Mouse (Mus musculus) layer of hippocampus, adult 6 months (tissue): ENCODE results near the gene Bend6. TPM values are rescaled to one million over a fixed set of nuclear protein-coding genes. Genes with fewer than 3 reads are reported as not detected.

Experiments
- long read RNA-seq, 2 experiments: library from polyadenylated mRNA; unstranded; transcript quantifications; one replicate each; pipeline ENCODE4 v2.0.0; 2019 to 2020
- polyA plus RNA-seq: library from polyadenylated mRNA; unstranded; fragments of <200 nt; fragmentation: Nextera tagmentation; gene quantifications from 2 replicates; pipeline ENCODE4 v1.2.3, GENCODE M21; 2021

Gene Bend6
- 50.6 and 60.9 TPM in 2 replicates for polyA plus RNA-seq
- long read RNA-seq, experiment 1, transcript Bend6-201 (7 exons, 2,487 nt): major isoform, 95 of 129 reads
- long read RNA-seq, experiment 1, partial matches to known transcripts: 16 of 129 reads
- long read RNA-seq, experiment 1, other reads (novel, unspliced or antisense): 16 of 129 reads
- long read RNA-seq, experiment 2, transcript Bend6-201 (7 exons, 2,487 nt): major isoform, 1,064 of 1,156 reads
- long read RNA-seq, experiment 2, transcript Bend6-202 (6 exons, 2,231 nt): minor isoform, 19 of 1,156 reads
- long read RNA-seq, experiment 2, partial matches to known transcripts: 22 of 1,156 reads
- long read RNA-seq, experiment 2, other reads (novel, unspliced or antisense): 51 of 1,156 reads

DNA sequence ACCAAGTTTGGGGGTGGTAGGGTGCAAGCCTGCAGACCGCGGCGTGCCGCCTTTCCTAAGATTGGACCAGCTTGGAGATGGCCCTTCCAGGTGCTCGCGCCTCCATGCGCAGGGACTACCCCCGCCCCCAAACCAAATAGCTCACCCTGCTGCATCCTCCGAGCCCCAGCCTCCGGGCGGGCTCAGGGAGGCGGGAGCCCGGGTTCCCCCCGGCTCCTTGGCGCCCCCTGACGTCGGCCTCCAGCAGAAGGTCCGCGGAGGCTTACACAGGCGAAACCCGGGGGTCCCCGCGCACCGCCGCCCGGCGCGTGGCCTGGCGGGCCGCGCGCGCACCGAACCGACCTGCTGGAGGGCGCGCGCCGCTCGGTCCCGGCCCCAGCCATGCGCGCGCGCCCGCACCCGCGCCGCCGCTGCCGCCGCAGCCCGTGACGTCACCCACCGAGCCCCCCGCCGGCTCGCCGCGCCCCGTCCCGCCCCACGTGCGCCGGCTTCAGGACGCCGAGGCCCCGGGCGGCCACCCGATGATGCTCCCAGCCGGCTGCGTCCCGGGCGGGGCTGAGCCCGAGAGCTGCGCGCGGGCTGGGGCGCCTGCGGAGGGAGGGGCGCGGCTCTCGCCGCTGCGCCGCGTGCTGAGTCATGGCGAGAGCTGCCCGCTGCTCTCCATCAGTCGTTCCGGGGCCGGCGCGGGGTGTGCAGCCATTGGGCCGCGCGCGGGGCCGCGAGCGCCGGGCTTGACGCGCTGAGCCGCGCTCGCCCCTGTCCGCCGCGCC is at the start of gene Bend6:
Gene Bend6, minus strand, starts transcription at position 396 of the 770 bp plus-strand sequence.

DNA sequence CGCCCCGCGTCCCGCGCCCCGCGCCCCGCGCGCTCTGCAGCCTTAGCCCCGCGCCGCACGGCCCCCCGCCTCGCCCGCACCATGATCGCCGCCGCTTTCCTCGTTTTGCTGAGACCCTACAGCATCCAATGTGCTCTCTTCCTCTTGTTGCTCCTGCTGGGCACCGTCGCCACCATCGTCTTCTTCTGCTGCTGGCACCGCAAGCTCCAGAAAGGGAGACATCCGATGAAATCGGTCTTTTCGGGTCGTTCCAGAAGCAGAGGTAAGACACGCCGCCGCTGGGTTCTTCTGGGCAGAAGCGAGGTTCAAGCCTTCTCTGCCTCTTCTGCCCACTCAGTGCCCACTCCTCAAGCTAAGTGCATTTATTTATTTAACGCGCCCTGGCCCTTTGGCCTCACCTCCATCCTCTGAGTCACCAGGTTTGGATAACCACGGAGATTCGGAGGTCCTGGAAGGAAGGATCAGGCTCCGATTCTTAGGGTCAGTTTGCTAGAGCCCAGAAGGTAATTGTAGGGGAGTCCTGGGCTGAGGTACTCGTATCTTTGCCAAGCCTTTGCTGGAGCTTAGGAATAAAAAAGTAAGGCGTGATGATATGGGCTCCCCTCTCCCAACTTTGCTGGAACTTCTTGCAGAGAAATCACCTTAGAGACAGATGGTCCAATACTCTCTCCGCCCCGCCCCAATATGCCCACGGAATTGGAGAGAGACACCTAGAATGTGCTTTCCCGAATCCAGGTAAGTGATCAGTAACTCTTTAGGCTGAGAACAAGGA is 761 bp upstream of the Bend6 start, which contains the start of gene Dst:
Gene Dst, plus strand, starts transcription at position 35 of the 772 bp plus-strand sequence.

DNA sequence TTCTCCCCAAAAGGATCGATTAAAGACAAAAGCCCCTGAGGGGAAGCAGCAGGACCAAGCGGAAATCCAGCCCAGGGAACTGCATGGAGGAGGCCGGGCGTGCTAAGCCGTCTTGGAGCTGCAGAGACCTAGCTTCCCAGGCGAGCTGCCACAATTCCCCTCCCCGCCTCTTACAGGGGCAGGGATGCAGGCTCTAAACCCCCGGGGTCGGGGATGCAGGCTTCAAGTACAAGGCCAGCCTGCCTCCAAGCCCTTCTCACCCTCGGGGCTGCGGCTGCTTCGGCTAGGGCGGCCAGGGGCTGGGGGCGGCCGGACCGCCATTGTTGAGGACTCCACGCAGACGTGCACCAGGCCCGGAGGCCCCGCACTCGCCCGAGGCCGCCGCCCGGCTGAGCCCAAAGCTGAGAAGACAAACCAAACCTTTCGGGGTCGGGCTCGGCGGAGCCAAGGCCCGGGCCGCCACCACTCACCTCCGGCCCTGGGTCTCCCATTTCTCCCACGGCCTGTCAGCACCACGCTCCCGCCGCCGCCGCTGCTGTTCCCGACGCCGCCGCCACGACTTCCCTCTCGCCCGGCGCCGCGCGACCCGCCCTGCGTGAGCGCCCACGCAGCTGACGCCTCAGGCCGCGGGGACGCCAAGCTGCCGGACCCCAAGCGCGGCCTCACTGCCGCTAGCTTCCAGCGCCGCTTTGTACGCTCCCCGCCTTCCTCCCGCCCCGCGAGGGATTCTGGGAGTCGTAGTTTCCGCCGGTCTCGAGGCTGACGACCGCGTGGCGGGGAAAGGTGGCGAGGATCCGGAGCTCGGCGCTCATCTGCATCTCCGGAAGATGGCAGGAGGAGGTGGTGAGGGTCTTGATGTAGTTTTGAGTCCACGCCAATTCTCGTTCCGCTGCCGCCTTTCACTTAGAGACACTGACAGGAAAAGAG is 93.5 kb downstream of the Bend6 start, which contains the start of gene Zfp451:
Gene Zfp451, minus strand, starts transcription at position 728 of the 927 bp plus-strand sequence.

Other genes starting within 250 kb of the Bend6 start
- gene Prim2, start 238.0 kb downstream of the Bend6 start, polyA plus RNA-seq: 4.4 and 5.1 TPM in 2 replicates
- gene Rab23, start 187.9 kb downstream of the Bend6 start, polyA plus RNA-seq: 7.7 and 8.4 TPM in 2 replicates
- 14.3 and 17.4 TPM in 2 replicates for gene Bag2, start 150.0 kb downstream of the Bend6 start, polyA plus RNA-seq
- 8.6 and 10.3 TPM in 2 replicates for gene Zfp451, start 93.2 kb downstream of the Bend6 start, polyA plus RNA-seq
- gene Dst, start 409 bp upstream of the Bend6 start, polyA plus RNA-seq: 21.6 and 23.3 TPM in 2 replicates